Mouse (Mus musculus) gastrocnemius, postnatal 10 days (tissue): ENCODE measurements around the gene Ercc1. TPM values are rescaled to one million over a fixed set of nuclear protein-coding genes. Genes with fewer than 3 reads are reported as not detected.
A peak's percentile ranks its signal among the peaks of the same experiment; 100 is the strongest.

Experiments
- DNase-seq: peaks from one replicate; pipeline ENCODE4 v3.0.0; 2021; ENCODE audit warnings: mixed read lengths
- total RNA-seq, 2 experiments: library from RNA; stranded (reverse); gene quantifications; 2 replicates each; pipeline ENCODE4 v1.2.3; 2021

Ercc1 gene
- total RNA-seq, 2 experiments from 2014 or later: 31.9 to 35.9 TPM

GRCm38 (mm10) chr7:19309278-19309883, 35.2 kb upstream of the Ercc1 start:
- DNase-seq: no peak

- DNase-seq: peak; percentile 97
These were observed 34.5 kb upstream of the Ercc1 start, which contains the start of gene Fosb for GRCm38 (mm10) chr7:19309884-19310641. Gene Fosb (minus strand): TSS chr7:19310051.

- no peak for DNase-seq
These were observed 32.6 kb upstream of the Ercc1 start for GRCm38 (mm10) chr7:19311991-19312390.

- no peak for DNase-seq
These were observed 30.5 kb upstream of the Ercc1 start for GRCm38 (mm10) chr7:19314033-19314432.

- DNase-seq: no peak
These were observed 28.0 kb upstream of the Ercc1 start for GRCm38 (mm10) chr7:19316451-19317161.

GRCm38 (mm10) chr7:19318201-19318600, 26.4 kb upstream of the Ercc1 start:
- DNase-seq: no peak

- DNase-seq: no peak
These were observed 25.9 kb upstream of the Ercc1 start for GRCm38 (mm10) chr7:19318676-19319075.

GRCm38 (mm10) chr7:19319458-19319857, 25.1 kb upstream of the Ercc1 start:
- DNase-seq: no peak

GRCm38 (mm10) chr7:19319906-19320305, 24.7 kb upstream of the Ercc1 start:
- peak; percentile 96 for DNase-seq

- DNase-seq: no peak
These were observed 23.9 kb upstream of the Ercc1 start for GRCm38 (mm10) chr7:19320637-19321036.

- no peak for DNase-seq
These were observed 23.1 kb upstream of the Ercc1 start for GRCm38 (mm10) chr7:19321464-19321863.

GRCm38 (mm10) chr7:19322489-19322888, 22.1 kb upstream of the Ercc1 start:
- no peak for DNase-seq

GRCm38 (mm10) chr7:19324221-19324620, 20.4 kb upstream of the Ercc1 start:
- no peak for DNase-seq

- DNase-seq: no peak
These were observed 19.0 kb upstream of the Ercc1 start for GRCm38 (mm10) chr7:19325262-19326199.

- peak; percentile 87 for DNase-seq
These were observed 18.2 kb upstream of the Ercc1 start for GRCm38 (mm10) chr7:19326359-19326758.

- DNase-seq: peak; percentile 82
These were observed 17.4 kb upstream of the Ercc1 start for GRCm38 (mm10) chr7:19327128-19327527.

GRCm38 (mm10) chr7:19327782-19328181, 16.8 kb upstream of the Ercc1 start:
- DNase-seq: no peak

GRCm38 (mm10) chr7:19328425-19328824, 16.2 kb upstream of the Ercc1 start:
- DNase-seq: no peak

GRCm38 (mm10) chr7:19331910-19332309, 12.7 kb upstream of the Ercc1 start:
- no peak for DNase-seq

GRCm38 (mm10) chr7:19332709-19333352, 11.7 kb upstream of the Ercc1 start:
- peak; percentile 78 for DNase-seq

- no peak for DNase-seq
These were observed 9.0 kb upstream of the Ercc1 start for GRCm38 (mm10) chr7:19335583-19335982.
